Mouse (Mus musculus) ES-Bruce4 (cell line): ENCODE measurements around the gene Gramd4. TPM values are rescaled to one million over a fixed set of nuclear protein-coding genes. Genes with fewer than 3 reads are reported as not detected.
"Not testable (repeated sequence)": the region's sequence is repeated elsewhere in the genome, so short reads cannot be mapped to it uniquely, and the experiment has no call there.

Experiments used
- H3K27ac ChIP-seq: 2 replicates; pipeline ENCODE4 v1.5.1; 2012; ENCODE audit warnings: low read length, inconsistent platforms; ENCODE audit not compliant: insufficient read depth
- H3K27me3 ChIP-seq: 2 replicates; pipeline ENCODE4 v1.6.1; 2012; ENCODE audit warnings: mild to moderate bottlenecking, low read length, inconsistent platforms; ENCODE audit not compliant: control insufficient read depth, poor library complexity, insufficient read depth, severe bottlenecking
- H3K36me3 ChIP-seq: 2 replicates; pipeline ENCODE4 v1.6.1; 2012; ENCODE audit warnings: inconsistent platforms, mild to moderate bottlenecking, low read length, moderate library complexity; ENCODE audit not compliant: control insufficient read depth, poor library complexity, insufficient read depth, severe bottlenecking
- H3K4me1 ChIP-seq: one replicate; pipeline ENCODE4 v1.8.1; 2011; ENCODE audit warnings: low read length; ENCODE audit not compliant: control insufficient read depth, insufficient read depth
- H3K4me3 ChIP-seq: 2 replicates; pipeline ENCODE4 v1.5.1; 2011; ENCODE audit warnings: low read depth, mild to moderate bottlenecking, low read length
- H3K9ac ChIP-seq: 2 replicates; pipeline ENCODE4 v1.6.1; 2012; ENCODE audit warnings: low read depth, mild to moderate bottlenecking, inconsistent platforms; ENCODE audit not compliant: poor library complexity, severe bottlenecking
- H3K9me3 ChIP-seq: replicated peaks from 2 replicates; pipeline ENCODE4 v1.6.1; 2012; ENCODE audit warnings: mild to moderate bottlenecking, low read length, inconsistent platforms; ENCODE audit not compliant: control insufficient read depth, poor library complexity, insufficient read depth, severe bottlenecking
- CTCF ChIP-seq: IDR thresholded peaks from one replicate; pipeline ENCODE4 v1.8.1; 2011; ENCODE audit warnings: low read depth, low read length
- EP300 ChIP-seq: IDR thresholded peaks from 2 replicates; pipeline ENCODE4 v1.6.1; 2011; ENCODE audit warnings: low read depth, low read length; ENCODE audit not compliant: insufficient read depth
- POLR2A ChIP-seq: IDR thresholded peaks from one replicate; pipeline ENCODE4 v1.8.1; 2011; ENCODE audit warnings: low read length; ENCODE audit not compliant: insufficient read depth
- polyA plus RNA-seq: library from polyadenylated mRNA; stranded (reverse); fragments of >200 nt; gene quantifications from 2 replicates; pipeline ENCODE4 v1.2.4, GENCODE M21; 2011; ENCODE audit warnings: low read depth; ENCODE audit not compliant: missing spikeins, insufficient read depth, insufficient read length

The Gramd4 gene
- polyA plus RNA-seq, 1 experiment, result 22.6 TPM

DNA sequence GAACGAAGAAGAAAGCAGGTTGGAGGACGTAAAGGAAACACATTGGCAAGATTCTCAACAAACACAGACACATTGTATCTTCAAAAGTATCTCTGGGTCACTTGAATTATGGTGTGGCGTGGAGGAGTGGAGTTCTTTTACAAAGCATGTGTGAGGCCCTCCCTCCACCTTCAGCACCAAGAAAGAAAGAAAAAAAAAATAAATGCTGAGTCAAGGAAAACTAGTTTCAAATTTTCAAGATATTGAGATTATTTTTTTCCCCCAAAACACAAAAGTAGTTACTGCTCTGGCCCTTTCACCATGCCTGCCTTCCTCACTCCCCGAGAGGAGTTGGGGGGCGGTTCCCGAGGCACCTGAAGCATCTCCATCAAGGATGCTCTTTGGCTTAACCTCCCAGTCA lies 121.1 kb downstream of the Gramd4 start:
- Histone ChIP-seq H3K27me3 (no peaks in the 10 kb centered on the region), H3K9me3 (no peaks in the 10 kb centered on the region), H3K4me1 (no peaks in the 10 kb centered on the region), H3K27ac (no peak overlapping the region), H3K4me3 (no peak overlapping the region), H3K9ac (no peak overlapping the region), H3K36me3 (no peaks in the 10 kb centered on the region)
- TF ChIP-seq EP300, result no peak
- TF ChIP-seq POLR2A, result no peak
- TF ChIP-seq CTCF, result no peak

- Histone ChIP-seq H3K9me3 (no peaks in the 10 kb centered on the region), H3K27ac (no peak overlapping the region), H3K36me3 (no peaks in the 10 kb centered on the region), H3K4me1 (no peaks in the 10 kb centered on the region), H3K27me3 (no peaks in the 10 kb centered on the region), H3K4me3 (no peak overlapping the region), H3K9ac (no peak overlapping the region)
- no peak for TF ChIP-seq POLR2A
- no peak for TF ChIP-seq EP300
- no peak for TF ChIP-seq CTCF
These were observed 122.9 kb downstream of the Gramd4 start for GRCm38 (mm10) chr15:86180427-86180826.

DNA sequence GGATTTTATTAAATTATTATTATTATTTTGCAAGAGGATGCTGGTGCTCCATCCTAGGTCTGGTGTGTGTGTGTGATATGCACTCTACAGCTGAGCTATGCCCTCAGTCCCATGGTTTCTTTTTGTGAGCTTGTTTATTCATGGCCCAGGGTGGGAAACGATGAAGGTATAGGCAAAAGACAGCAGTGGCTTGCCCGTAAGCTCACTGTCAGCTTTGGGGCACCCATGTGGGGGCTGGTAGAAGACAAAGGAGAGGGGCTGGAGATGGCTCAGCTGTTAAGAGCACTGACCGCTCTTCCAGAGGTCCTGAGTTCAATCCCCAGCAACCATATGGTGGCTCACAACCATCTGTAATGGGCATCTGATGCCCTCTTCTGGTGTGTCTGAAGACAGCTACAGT lies 123.8 kb downstream of the Gramd4 start:
- not testable (repeated sequence) for H3K27me3 ChIP-seq, H3K27ac ChIP-seq, H3K36me3 ChIP-seq, H3K4me3 ChIP-seq, H3K9ac ChIP-seq, H3K9me3 ChIP-seq, H3K4me1 ChIP-seq

GRCm38 (mm10) chr15:86181941-86182439 lies 124.5 kb downstream of the Gramd4 start:
- H3K4me3 ChIP-seq, result peak overlapping the region; percentile 9; the same call in 1 of the 2 replicates

DNA sequence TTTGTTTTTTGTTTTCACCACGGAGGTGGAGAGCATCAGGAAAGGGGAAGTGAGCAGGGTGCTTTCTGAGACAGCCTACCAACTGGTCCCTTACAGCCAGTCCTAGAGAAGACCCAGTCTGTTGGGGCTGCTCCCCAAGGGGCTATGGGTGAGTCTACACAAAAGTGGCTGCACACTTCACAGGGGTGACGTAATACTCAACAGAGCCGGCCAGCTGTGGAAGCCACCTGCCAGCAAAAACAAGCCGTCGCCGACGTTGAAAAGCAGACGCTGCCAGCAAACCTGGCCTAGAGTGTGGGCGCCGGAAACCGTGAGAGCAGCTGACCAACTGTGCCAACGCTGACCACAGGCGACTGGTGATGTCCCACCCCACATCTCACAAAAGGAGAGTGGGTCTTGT lies 125.2 kb downstream of the Gramd4 start:
- Histone ChIP-seq H3K4me3 (no peak overlapping the region), H3K27me3 (no peaks in the 10 kb centered on the region), H3K36me3 (no peaks in the 10 kb centered on the region), H3K27ac (no peak overlapping the region), H3K9ac (no peak overlapping the region; the same call in 1 of the 2 replicates), H3K4me1 (peaks cover 4% of the 10 kb centered on the region), H3K9me3 (no peaks in the 10 kb centered on the region)
- TF ChIP-seq POLR2A (no peak), EP300 (no peak)

More at GRCm38 (mm10) chr15:86181941-86182439, 124.5 kb downstream of the Gramd4 start:
- Histone ChIP-seq H3K9ac (peak overlapping the region; percentile 25), H3K27ac (no peak overlapping the region), H3K36me3 (no peaks in the 10 kb centered on the region), H3K9me3 (no peaks in the 10 kb centered on the region), H3K4me1 (peaks cover 4% of the 10 kb centered on the region), H3K27me3 (no peaks in the 10 kb centered on the region)
- TF ChIP-seq POLR2A (no peak), EP300 (no peak), CTCF (no peak)

GRCm38 (mm10) chr15:86183484-86183883 lies 126.0 kb downstream of the Gramd4 start:
- Histone ChIP-seq H3K9ac (no peak overlapping the region), H3K4me1 (peaks cover 4% of the 10 kb centered on the region), H3K27me3 (no peaks in the 10 kb centered on the region), H3K27ac (no peak overlapping the region), H3K4me3 (no peak overlapping the region), H3K36me3 (no peaks in the 10 kb centered on the region), H3K9me3 (no peaks in the 10 kb centered on the region)
- TF ChIP-seq CTCF (no peak), EP300 (no peak), POLR2A (no peak)
